14 mouse cellular contexts compared by ENCODE assay signal in the genomic region with DNA sequence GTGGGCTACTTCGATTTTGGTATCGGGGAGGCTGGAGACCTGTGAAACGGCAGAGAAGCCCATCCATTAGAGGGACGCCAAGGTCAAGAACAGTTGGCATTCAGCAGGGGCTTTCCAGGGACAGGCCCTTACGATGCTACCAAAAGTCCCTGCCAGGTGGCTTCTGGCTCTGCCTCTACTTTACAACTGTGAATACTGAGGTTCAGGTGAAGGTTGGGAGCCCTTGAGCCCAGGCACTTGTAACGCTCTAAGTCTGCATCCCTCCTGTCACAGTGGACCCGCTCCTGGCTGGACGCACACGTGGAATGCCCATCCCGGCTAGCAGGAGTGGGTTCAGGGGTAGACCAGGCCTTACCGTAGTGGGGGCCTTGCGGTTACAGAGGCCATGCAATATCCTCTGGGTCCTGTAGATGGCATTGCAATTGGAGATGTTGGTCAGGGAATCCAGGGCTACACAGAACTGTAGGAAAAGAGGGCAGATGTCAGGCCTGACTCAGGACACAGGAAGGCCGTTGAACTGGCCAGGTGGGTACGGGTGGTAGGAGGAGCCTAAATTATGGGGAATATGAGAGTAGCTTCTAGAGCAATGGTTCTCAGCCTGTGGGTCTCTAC. TPM values are rescaled to one million over a fixed set of nuclear protein-coding genes. Genes with fewer than 3 reads are reported as not detected.
DNase-seq lines count a peak whose midpoint lies in the region; ATAC-seq and TF ChIP-seq lines count a peak whose summit lies in the region.
"Had no signal": no experiment of that assay in that cellular context is flagged by ENCODE, and none has a peak within 500 bp of the region (broad histone marks: within the 10 kb centered on the region; RNA-seq: fewer than 3 reads in every experiment).

No protein-coding gene starts in this region.

- H3K9ac ChIP-seq in lung, embryonic 14.5 days, result no peak overlapping the region
- H3K9ac ChIP-seq: heart, embryonic 15.5 days had no signal

- H3K27me3 ChIP-seq in lung, embryonic 14.5 days (ENCODE audit: insufficient read depth, low read length), result peaks cover 19% of the 10 kb centered on the region
- H3K27me3 ChIP-seq in thymus, adult 2 months (ENCODE audit: control insufficient read depth, insufficient read depth, low read length), result no peaks in the 10 kb centered on the region

- WGBS in lung, embryonic 14.5 days, result 68% methylated on average over 14 of the region's 14 CpGs
- 92% methylated on average over 14 of the region's 14 CpGs for WGBS in thymus, adult 2 months

- no peak for DNase-seq in gastrocnemius, adult 2 months
- DNase-seq in gastrocnemius, adult 8-10 months (ENCODE audit: low spot score in 2 of 2), result no peak
- DNase-seq in lung, embryonic 14.5 days, result peak; percentile 42
- no peak for DNase-seq in lung, postnatal 25 days (ENCODE audit: low spot score)
- DNase-seq in brain, adult 2 months (ENCODE audit: low read depth, low spot score), result peak; percentile 24
- peak; percentile 64 for DNase-seq in retina, postnatal 1 day
- DNase-seq in thymus, postnatal 25 days, result no peak
- no peak for DNase-seq in thymus, adult 2 months
- DNase-seq: cerebellum, adult 11-12 months had no signal

- peak; percentile 35 for TF ChIP-seq CTCF in gastrocnemius, adult 2 months (IDR thresholded peaks at IDR 0.05)
- peak; percentile 60 for TF ChIP-seq CTCF in lung, embryonic 14.5 days (IDR thresholded peaks at IDR 0.05; ENCODE audit: low read depth)
- TF ChIP-seq CTCF in thymus, adult 2 months (IDR thresholded peaks at IDR 0.05; ENCODE audit: borderline replicate concordance, control insufficient read depth, extremely low read depth, insufficient read depth, low read length, poor library complexity), result no peak

- H3K9me3 ChIP-seq in lung, embryonic 14.5 days (ENCODE audit: low read depth, low read length), result no peaks in the 10 kb centered on the region
- H3K9me3 ChIP-seq: heart, embryonic 15.5 days had no signal

- intact Hi-C loops in gastrocnemius, adult 2 months (cut with DNase I), result no loop called here

- H3K4me2 ChIP-seq in lung, embryonic 14.5 days, result no peak overlapping the region
- H3K4me2 ChIP-seq: heart, embryonic 15.5 days; liver, embryonic 11.5 days had no signal

- no peak for ATAC-seq in lung, embryonic 14.5 days (ENCODE audit: insufficient read depth)

- H3K4me3 ChIP-seq in gastrocnemius, adult 2 months, result no peak overlapping the region
- no peak overlapping the region for H3K4me3 ChIP-seq in lung, embryonic 14.5 days (ENCODE audit: low read depth, low read length)
- H3K4me3 ChIP-seq in thymus, adult 2 months (ENCODE audit: control insufficient read depth, insufficient read depth, low read length), result no peak overlapping the region
- H3K4me3 ChIP-seq: heart, embryonic 15.5 days had no signal

- H3K4me1 ChIP-seq in lung, embryonic 14.5 days (ENCODE audit: insufficient read depth), result no peaks in the 10 kb centered on the region
- H3K4me1 ChIP-seq in thymus, adult 2 months (replicated peaks; ENCODE audit: control insufficient read depth, insufficient read depth, low read length), result peaks cover 9% of the 10 kb centered on the region

- H3K36me3 ChIP-seq in lung, embryonic 14.5 days (ENCODE audit: insufficient read depth), result no peaks in the 10 kb centered on the region
- H3K36me3 ChIP-seq in thymus, adult 2 months (ENCODE audit: control insufficient read depth, insufficient read depth, low read length), result no peaks in the 10 kb centered on the region
- H3K36me3 ChIP-seq: heart, embryonic 15.5 days had no signal

- no peak overlapping the region for H3K27ac ChIP-seq in gastrocnemius, adult 2 months
- H3K27ac ChIP-seq in lung, embryonic 14.5 days (ENCODE audit: low read depth), result no peak overlapping the region
- no peak overlapping the region for H3K27ac ChIP-seq in thymus, adult 2 months (ENCODE audit: control insufficient read depth, insufficient read depth, low read length)
- H3K27ac ChIP-seq: heart, embryonic 15.5 days had no signal

- no peak for TF ChIP-seq POLR2A in thymus, adult 2 months (IDR thresholded peaks at IDR 0.05; ENCODE audit: control insufficient read depth, extremely low read depth, insufficient read depth, low read length, poor library complexity)

RNA-seq across cellular contexts. Expression of a gene that starts 2.3 kb away (rescaled TPM):
- total RNA-seq in gastrocnemius, adult 2 months (2021), result not detected
- not detected for total RNA-seq in gastrocnemius, adult 8-10 months (2022)
- polyA plus RNA-seq in lung, embryonic 14.5 days (2014; fragmentation: Nextera tagmentation; extraction: Ambion mirVana), result not detected in 2 replicates
- polyA plus RNA-seq in thymus, adult 2 months (2012; rRNA removed), result 8.5 and 10.4 TPM in 2 replicates
- polyA plus RNA-seq: forebrain, embryonic 11.5 days; heart, embryonic 15.5 days; liver, embryonic 11.5 days; spleen, adult 2 months had no signal

RNA-seq across cellular contexts. Expression of a gene that starts 13.8 kb away (rescaled TPM):
- not detected for total RNA-seq in gastrocnemius, adult 2 months (2021)
- not detected for total RNA-seq in gastrocnemius, adult 8-10 months (2022)
- polyA plus RNA-seq in lung, embryonic 14.5 days (2014; fragmentation: Nextera tagmentation; extraction: Ambion mirVana), result 1.1 and 2.1 TPM in 2 replicates
- polyA plus RNA-seq in thymus, adult 2 months (2012; rRNA removed), result 0.55 TPM in 1 of 2 replicates, not detected in the other
- polyA plus RNA-seq: large intestine, adult 2 months had no signal

Comparison
In these comparisons a context has a peak if more than half of its experiments do, and no peak if none do; other contexts are left out.
1. DNase-seq: peak in lung, embryonic 14.5 days (single experiment), brain, adult 2 months (single experiment) and retina, postnatal 1 day (single experiment); none in gastrocnemius, adult 2 months (single experiment), gastrocnemius, adult 8-10 months (0 of 2), lung, postnatal 25 days (single experiment), thymus, postnatal 25 days (single experiment) and thymus, adult 2 months (single experiment).